Mouse (Mus musculus) ES-Bruce4 (cell line): ENCODE results near the gene Eea1.

Experiments
- CTCF ChIP-seq: IDR thresholded peaks from one replicate; pipeline ENCODE4 v1.8.1; 2011; ENCODE audit warnings: low read depth, low read length
- EP300 ChIP-seq: IDR thresholded peaks from 2 replicates; pipeline ENCODE4 v1.6.1; 2011; ENCODE audit warnings: low read depth, low read length; ENCODE audit not compliant: insufficient read depth

GRCm38 (mm10) chr10:95949410-95949809, 9.0 kb downstream of the Eea1 start:
- no peak for TF ChIP-seq EP300
- no peak for TF ChIP-seq CTCF
